Mouse (Mus musculus) brain, adult 2 months (tissue): ENCODE measurements at regions not wholly inside any gene's neighbourhood (a gene's known extent, or its start where the extent isn't known, plus 50 kb on each side); places are given as distances from the start of the nearest gene placed in this dataset.

Source experiments
- DNase-seq: peaks from one replicate; pipeline ENCODE4 v3.0.0; 2011; ENCODE audit warnings: low read depth, low spot score

- DNase-seq, result no peak
These were observed 305.2 kb upstream of the Gm9747 start for GRCm38 (mm10) chr1:81927721-81928120.

- no peak for DNase-seq
These were observed 299.8 kb upstream of the Gm9747 start for GRCm38 (mm10) chr1:81933064-81933463.

- no peak for DNase-seq
These were observed 287.7 kb upstream of the Gm9747 start for GRCm38 (mm10) chr1:81945236-81945635.

GRCm38 (mm10) chr1:81950140-81950550 lies 282.8 kb upstream of the Gm9747 start:
- no peak for DNase-seq

GRCm38 (mm10) chr1:81950853-81951252 lies 282.1 kb upstream of the Gm9747 start:
- DNase-seq, result no peak

GRCm38 (mm10) chr1:81951493-81952011 lies 281.4 kb upstream of the Gm9747 start:
- DNase-seq, result no peak

- no peak for DNase-seq
These were observed 280.8 kb upstream of the Gm9747 start for GRCm38 (mm10) chr1:81952095-81952494.

- DNase-seq, result no peak
These were observed 278.4 kb upstream of the Gm9747 start for GRCm38 (mm10) chr1:81954507-81954906.

- DNase-seq, result no peak
These were observed 265.9 kb upstream of the Gm9747 start for GRCm38 (mm10) chr1:81967062-81967461.

GRCm38 (mm10) chr1:81967746-81968295 lies 265.1 kb upstream of the Gm9747 start:
- peak; percentile 19 for DNase-seq

- DNase-seq, result no peak
These were observed 260.3 kb upstream of the Gm9747 start for GRCm38 (mm10) chr1:81972575-81972974.

- no peak for DNase-seq
These were observed 259.4 kb upstream of the Gm9747 start for GRCm38 (mm10) chr1:81973481-81973880.

- no peak for DNase-seq
These were observed 225.0 kb upstream of the Gm9747 start for GRCm38 (mm10) chr1:82007943-82008342.

GRCm38 (mm10) chr1:82008805-82009204 lies 224.1 kb upstream of the Gm9747 start:
- no peak for DNase-seq

- peak; percentile 5 for DNase-seq
These were observed 221.9 kb upstream of the Gm9747 start for GRCm38 (mm10) chr1:82010995-82011394.

- no peak for DNase-seq
These were observed 217.6 kb upstream of the Gm9747 start for GRCm38 (mm10) chr1:82015341-82015740.

GRCm38 (mm10) chr1:82018701-82019404 lies 214.1 kb upstream of the Gm9747 start:
- no peak for DNase-seq

- DNase-seq, result no peak
These were observed 205.2 kb upstream of the Gm9747 start for GRCm38 (mm10) chr1:82027761-82028160.

GRCm38 (mm10) chr1:82031130-82031529 lies 201.8 kb upstream of the Gm9747 start:
- no peak for DNase-seq

GRCm38 (mm10) chr1:82032410-82032809 lies 200.5 kb upstream of the Gm9747 start:
- DNase-seq, result no peak

- DNase-seq, result no peak
These were observed 194.7 kb upstream of the Gm9747 start for GRCm38 (mm10) chr1:82038171-82038570.

GRCm38 (mm10) chr1:82038698-82039097 lies 194.2 kb upstream of the Gm9747 start:
- DNase-seq, result no peak
